Mouse (Mus musculus) ES-E14 (cell line): ENCODE measurements around the gene Tprgl. TPM values are rescaled to one million over a fixed set of nuclear protein-coding genes. Genes with fewer than 3 reads are reported as not detected.

ENCODE experiments used
- DNase-seq: peaks from one replicate; pipeline ENCODE4 v3.0.0-alpha.2; 2013; ENCODE audit warnings: low read depth, low spot score
- H3K27ac ChIP-seq: 2 replicates; pipeline ENCODE4 v1.5.1; 2012; ENCODE audit warnings: low read depth, mild to moderate bottlenecking, low read length, moderate library complexity, mixed read lengths; ENCODE audit not compliant: poor library complexity, insufficient read depth, severe bottlenecking
- H3K36me3 ChIP-seq: 2 replicates; pipeline ENCODE4 v1.6.1; 2012; ENCODE audit warnings: mild to moderate bottlenecking, low read length, moderate library complexity, mixed read lengths; ENCODE audit not compliant: control insufficient read depth, poor library complexity, insufficient read depth, severe bottlenecking
- H3K4me1 ChIP-seq, 2 experiments: fragments of 150-350 bp in 1 of 2; sonication (generic) in 1 of 2; 2 replicates each; pipeline ENCODE4 v1.6.1; 2012; ENCODE audit warnings: low read length in 2 of 2, mild to moderate bottlenecking in 1 of 2, mixed read lengths in 1 of 2; ENCODE audit not compliant: control insufficient read depth in 2 of 2, insufficient read depth in 2 of 2, poor library complexity in 1 of 2
- H3K4me3 ChIP-seq, 2 experiments: fragments of 150-350 bp in 1 of 2; sonication (generic) in 1 of 2; 2 replicates each; pipeline ENCODE4 v1.5.1; 2012; ENCODE audit warnings: low read length in 2 of 2, low read depth in 1 of 2, mild to moderate bottlenecking in 1 of 2, mixed read lengths in 1 of 2; ENCODE audit not compliant: insufficient read depth in 1 of 2, poor library complexity in 1 of 2, severe bottlenecking in 1 of 2
- H3K9ac ChIP-seq: 2 replicates; pipeline ENCODE4 v1.6.1; 2012; ENCODE audit warnings: low read depth, mild to moderate bottlenecking, low read length, mixed read lengths; ENCODE audit not compliant: poor library complexity, insufficient read depth, severe bottlenecking
- H3K9me3 ChIP-seq: fragments of 150-350 bp; sonication (generic); 2 replicates; pipeline ENCODE4 v1.6.1; 2012; ENCODE audit warnings: low read depth, mild to moderate bottlenecking, low read length; ENCODE audit not compliant: control insufficient read depth, insufficient read depth
- CHD2 ChIP-seq: IDR thresholded peaks from 2 replicates; pipeline ENCODE4 v1.6.1; 2014; ENCODE audit warnings: mild to moderate bottlenecking, low read depth, low read length, inconsistent platforms
- HCFC1 ChIP-seq: IDR thresholded peaks from 2 replicates; pipeline ENCODE4 v1.6.1; 2012; ENCODE audit warnings: low read length, inconsistent platforms, borderline replicate concordance; ENCODE audit not compliant: insufficient read depth
- MAFK ChIP-seq: IDR thresholded peaks from 2 replicates; pipeline ENCODE4 v1.6.1; 2014; ENCODE audit warnings: mild to moderate bottlenecking, low read depth, low read length, inconsistent platforms; ENCODE audit not compliant: insufficient read depth
- ZC3H11A ChIP-seq: IDR thresholded peaks from 2 replicates; pipeline ENCODE4 v1.6.1; 2012; ENCODE audit warnings: low read depth, mild to moderate bottlenecking, inconsistent platforms, low read length, borderline replicate concordance
- ZNF384 ChIP-seq: IDR thresholded peaks from 2 replicates; pipeline ENCODE4 v1.6.1; 2012; ENCODE audit warnings: low read depth, low read length, inconsistent platforms
- in situ Hi-C, 2 experiments: fragments of 600-800 bp; cut with MboI; formaldehyde crosslinking; loops; one replicate each; pipeline ENCODE4 v1.15.1; 2025; ENCODE audit warnings: low sequenced_read_pairs in 2 of 2, inconsistent platforms in 1 of 2; ENCODE audit not compliant: unreplicated experiment in 2 of 2
- total RNA-seq: library from RNA; depleted of rRNA; stranded (reverse); fragments of 300-350 nt; gene quantifications from 2 replicates; pipeline ENCODE4 v1.2.3, GENCODE M21; 2012

The Tprgl gene
- total RNA-seq, 1 experiment = 68.1 TPM

GRCm38 (mm10) chr4:154170021-154170420, 9.6 kb upstream of the Tprgl start:
- DNase-seq = no peak
- Histone ChIP-seq H3K27ac (no peak overlapping the region), H3K9me3 (no peaks in the 10 kb centered on the region), H3K4me3 (peak overlapping the region; percentile 70 to 72), H3K4me1 (peaks cover 0 to 5% of the 10 kb centered on the region in 2 experiments; a peak in 1 of 4 replicates), H3K36me3 (no peaks in the 10 kb centered on the region), H3K9ac (no peak overlapping the region)
- no peak for TF ChIP-seq ZC3H11A
- TF ChIP-seq HCFC1 = no peak
- no peak for TF ChIP-seq MAFK
- TF ChIP-seq ZNF384 = no peak
- TF ChIP-seq CHD2 = no peak
- in situ Hi-C loops = no loop called here

DNA sequence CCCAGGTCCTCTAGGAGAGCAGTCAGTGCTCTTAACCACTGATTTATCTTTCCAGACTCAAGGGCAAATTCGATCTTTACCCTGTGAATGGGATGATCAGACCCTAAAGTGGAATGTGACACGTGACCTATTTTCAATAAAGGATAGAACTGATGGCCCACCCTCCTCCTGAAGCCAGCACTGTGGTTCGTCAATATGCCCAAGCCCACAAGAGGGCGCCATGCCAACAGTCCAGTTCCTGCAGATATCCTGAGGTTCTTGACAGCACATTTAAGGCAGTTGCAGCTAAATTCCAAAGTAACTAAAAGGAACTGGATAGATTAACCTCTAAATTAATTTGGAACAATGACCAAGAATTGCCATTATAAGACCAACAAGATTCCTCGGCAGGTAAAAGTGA, 6.6 kb upstream of the Tprgl start:
- TF ChIP-seq ZNF384 (no peak), MAFK (no peak), HCFC1 (no peak), CHD2 (no peak), ZC3H11A (no peak)
- Histone ChIP-seq H3K36me3 (no peaks in the 10 kb centered on the region), H3K27ac (no peak overlapping the region), H3K4me1 (peaks cover 0 to 5% of the 10 kb centered on the region in 2 experiments; a peak in 1 of 4 replicates), H3K9ac (no peak overlapping the region), H3K4me3 (no peak overlapping the region), H3K9me3 (no peaks in the 10 kb centered on the region)
- in situ Hi-C loops = no loop called here
- DNase-seq = no peak

- DNase-seq = no peak
- in situ Hi-C loops = loop anchor here in 1 of 2 experiments (5.0 kb wide), 1 partner anchor 44 kb away; no protein-coding TSS in a partner anchor
- H3K4me3 ChIP-seq = no peak overlapping the region
- H3K27ac ChIP-seq = no peak overlapping the region
- no peak for TF ChIP-seq HCFC1
- TF ChIP-seq MAFK = no peak
- TF ChIP-seq ZNF384 = peak; percentile 25; the same call in 1 of the 2 replicates
- 0 out of 2 replicates have a peak, but pooled peaks have one; percentile 29 for TF ChIP-seq ZC3H11A
- no peak overlapping the region for H3K9ac ChIP-seq
- peaks cover 6% of the 10 kb centered on the region; the same call in 1 of the 2 replicates for H3K36me3 ChIP-seq
- peaks cover 0 to 6% of the 10 kb centered on the region in 2 experiments; a peak in 1 of 4 replicates for H3K4me1 ChIP-seq
- no peaks in the 10 kb centered on the region for H3K9me3 ChIP-seq
Measured at GRCm38 (mm10) chr4:154163296-154163695, 2.8 kb upstream of the Tprgl start.

GRCm38 (mm10) chr4:154159961-154160537, 417 bp downstream of the Tprgl start:
- H3K9me3 ChIP-seq = no peaks in the 10 kb centered on the region
- H3K9ac ChIP-seq = peak overlapping the region; percentile 89
- peaks cover 0 to 6% of the 10 kb centered on the region in 2 experiments; a peak in 1 of 4 replicates for H3K4me1 ChIP-seq
- DNase-seq = no peak
- in situ Hi-C loops = loop anchor here in 1 of 2 experiments (5.0 kb wide), 1 partner anchor 47 kb away; no protein-coding TSS in a partner anchor
- TF ChIP-seq HCFC1 (no peak), MAFK (no peak), ZC3H11A (no peak), ZNF384 (no peak)
- peak overlapping the region; percentile 86 to 99 for H3K4me3 ChIP-seq
- no peak overlapping the region for H3K27ac ChIP-seq
- peaks cover 28% of the 10 kb centered on the region for H3K36me3 ChIP-seq

DNA sequence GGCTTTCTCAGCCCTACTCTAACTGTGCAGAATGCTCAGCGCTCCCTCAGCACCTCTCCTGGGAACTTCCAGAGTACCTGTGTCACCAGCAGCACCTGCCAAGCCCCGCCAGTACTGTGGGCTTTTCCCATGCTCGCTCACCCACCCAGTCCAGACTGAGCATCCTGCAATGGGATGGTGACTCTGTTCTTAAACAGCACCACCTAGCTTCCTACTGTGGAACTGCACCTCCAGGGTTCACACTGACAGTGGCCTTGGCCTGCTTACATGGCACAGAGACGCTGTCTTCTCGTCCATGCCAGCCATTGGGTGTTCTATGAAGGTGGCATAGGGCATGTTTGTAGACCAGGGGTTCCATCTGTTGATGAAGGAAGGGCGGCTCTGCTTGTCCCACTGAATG, 1.5 kb downstream of the Tprgl start:
- Histone ChIP-seq H3K9ac (no peak overlapping the region), H3K4me3 (no peak overlapping the region), H3K36me3 (peaks cover 28% of the 10 kb centered on the region), H3K9me3 (no peaks in the 10 kb centered on the region), H3K4me1 (peaks cover 0 to 6% of the 10 kb centered on the region in 2 experiments; a peak in 1 of 4 replicates), H3K27ac (no peak overlapping the region)
- TF ChIP-seq ZC3H11A (0 out of 2 replicates have a peak, but pooled peaks have one; percentile 8), MAFK (no peak)
- in situ Hi-C loops = no loop called here
- peak; percentile 84 for DNase-seq
